Mouse (Mus musculus) c-Kit-positive CD71-positive TER-119-negative erythroid progenitor cells, embryonic 14.5 days (primary cell): ENCODE results near the gene Erc2.

Experiments
- DNase-seq: peaks from one replicate; pipeline ENCODE4 v3.0.0-alpha.2; 2013; ENCODE audit warnings: low read depth

The Erc2 gene

DNA sequence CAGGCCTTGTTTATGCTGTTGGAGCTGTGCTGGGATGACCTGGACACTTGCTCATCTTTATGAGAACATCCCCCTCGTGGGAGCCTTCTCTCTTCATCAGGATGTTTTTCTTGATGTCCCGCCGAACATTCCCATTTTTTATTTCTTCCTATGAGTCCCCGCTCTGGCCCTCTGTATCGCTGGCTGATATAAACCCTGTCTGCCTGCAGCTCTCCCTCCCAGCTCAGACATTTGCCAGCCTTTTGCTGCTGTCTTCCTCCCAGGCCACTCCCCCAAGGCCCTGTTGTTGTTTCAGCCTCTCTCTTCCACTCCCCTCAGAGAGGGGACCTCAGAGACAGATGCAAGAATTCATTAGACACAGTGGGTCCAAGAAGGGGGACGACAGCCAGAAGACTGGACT, 823.5 kb downstream of the Erc2 start:
- DNase-seq = no peak

DNA sequence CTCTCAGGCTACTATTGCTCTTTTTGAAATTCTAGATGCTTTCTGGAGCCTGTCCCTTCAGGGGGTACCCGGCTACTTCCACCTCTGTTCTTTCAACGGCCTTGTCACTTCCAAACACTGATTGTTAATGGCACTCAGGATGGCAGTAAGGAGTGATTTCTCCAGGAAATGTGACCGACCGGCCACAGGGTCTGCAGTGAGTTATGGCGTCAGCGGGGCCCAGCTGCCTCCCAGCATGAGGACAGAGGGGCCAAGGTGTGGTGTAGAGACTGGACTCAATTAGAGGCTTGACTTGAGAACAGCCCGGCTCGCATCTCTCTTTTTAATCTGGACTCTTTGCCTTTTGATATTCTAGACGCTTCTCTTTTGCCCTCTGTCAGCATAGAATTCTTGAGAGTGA, 829.5 kb downstream of the Erc2 start:
- DNase-seq = no peak

DNA sequence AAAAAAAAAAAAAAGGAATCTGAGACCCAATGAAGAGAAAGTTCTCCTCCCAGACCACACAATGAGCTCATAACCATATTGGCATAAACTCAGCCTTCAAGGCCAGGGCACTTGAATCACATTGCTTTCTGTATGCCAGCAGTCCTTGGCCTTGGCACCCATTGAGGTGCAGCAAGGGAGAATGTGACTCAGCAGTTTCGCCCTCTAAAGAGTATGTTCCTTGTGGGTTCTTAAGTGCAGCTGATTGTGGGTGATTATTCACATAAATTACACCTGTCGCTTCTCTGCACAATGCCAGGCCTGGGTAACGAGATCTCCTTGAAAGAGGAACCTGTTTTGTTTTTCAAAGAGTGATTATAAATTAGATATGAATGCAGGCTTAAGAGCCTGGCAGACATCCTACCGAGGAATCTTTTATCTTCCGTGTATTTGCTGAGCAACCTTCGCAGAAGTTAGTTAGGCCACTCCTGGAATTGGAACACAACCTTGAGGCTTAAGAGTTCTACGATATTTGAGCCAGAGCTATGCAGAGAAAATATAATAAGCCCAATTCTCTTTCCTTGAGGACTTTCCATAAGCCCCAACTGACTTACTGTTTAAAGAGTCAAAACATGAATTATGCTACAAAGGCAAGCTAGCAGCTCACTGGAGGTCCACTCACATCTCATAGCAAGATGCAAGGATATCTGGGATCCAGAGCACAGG, 834.3 kb downstream of the Erc2 start:
- DNase-seq = no peak

DNA sequence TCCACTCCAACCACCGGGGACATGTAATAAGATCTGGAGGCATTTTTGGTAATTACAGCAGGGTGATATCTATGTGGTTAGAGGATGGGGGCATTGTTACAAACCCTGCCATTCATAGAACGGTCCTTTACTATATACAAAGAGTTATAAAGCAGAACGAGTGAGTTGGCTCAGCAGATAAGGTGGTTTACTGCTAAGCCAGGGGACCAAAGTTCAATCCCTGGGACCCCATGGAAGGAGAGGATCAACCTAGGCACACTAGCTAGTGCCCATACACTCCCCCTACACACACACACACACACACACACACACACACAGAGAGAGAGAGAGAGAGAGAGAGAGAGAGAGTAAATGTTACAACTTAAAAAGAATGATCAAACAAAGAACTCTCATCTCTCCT, 835.2 kb downstream of the Erc2 start:
- DNase-seq = no peak

DNA sequence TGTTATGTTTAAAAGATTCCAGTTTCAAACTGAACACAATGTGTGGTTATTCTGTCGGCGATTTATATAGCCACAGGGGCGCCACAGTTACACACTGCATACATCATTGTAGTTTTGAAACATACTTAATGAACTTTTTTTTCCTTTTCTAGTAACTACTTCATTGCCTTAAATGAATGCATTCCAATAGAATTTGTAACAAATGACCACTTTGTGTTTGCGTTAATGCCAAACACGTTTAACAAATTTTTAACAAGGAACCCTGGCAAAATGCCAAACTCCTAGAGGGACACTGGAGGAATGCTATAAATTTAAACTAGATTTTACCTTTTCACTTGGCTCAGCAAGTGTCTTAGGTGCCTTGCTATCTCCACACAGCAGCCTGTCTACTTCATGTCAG, 845.7 kb downstream of the Erc2 start:
- DNase-seq = no peak

DNA sequence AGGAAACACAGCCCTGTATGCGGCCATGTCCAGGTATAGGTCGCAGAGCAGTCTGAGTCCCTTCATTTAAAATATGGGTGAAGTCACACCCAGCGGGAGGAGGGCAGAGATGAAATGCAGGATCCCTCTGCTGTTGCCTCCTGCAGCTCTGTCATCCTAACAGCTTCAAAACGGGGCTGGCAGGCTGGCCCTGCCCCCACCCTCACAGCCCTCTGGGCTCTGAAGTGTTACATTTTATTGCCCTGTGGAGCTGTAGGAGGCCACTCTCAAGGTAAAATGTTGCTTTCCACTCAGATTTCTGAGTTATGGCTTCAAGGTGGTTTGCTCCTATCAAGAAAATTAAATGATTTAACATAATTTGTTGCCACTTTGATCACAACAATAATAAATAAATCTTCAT, 847.5 kb downstream of the Erc2 start:
- DNase-seq = no peak

DNA sequence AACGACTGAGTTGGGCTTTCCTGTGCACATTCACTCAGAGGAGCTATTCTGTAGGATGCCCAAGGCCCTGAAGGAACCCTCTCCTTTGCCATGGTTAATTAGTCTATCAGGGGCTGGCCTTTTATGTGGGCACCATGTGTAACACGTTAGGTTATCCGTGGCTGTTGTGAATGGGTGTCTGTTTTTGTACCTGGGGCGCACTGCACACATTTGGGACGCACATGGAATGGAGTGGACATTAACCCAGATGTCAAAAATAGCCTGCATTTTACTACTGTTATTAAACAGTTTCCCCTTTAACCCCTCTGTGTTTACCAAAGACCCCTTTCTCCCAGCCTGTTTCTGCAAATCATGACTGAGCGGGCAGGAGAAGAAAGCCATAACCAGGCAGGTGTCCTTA, 848.0 kb downstream of the Erc2 start:
- no peak for DNase-seq

DNA sequence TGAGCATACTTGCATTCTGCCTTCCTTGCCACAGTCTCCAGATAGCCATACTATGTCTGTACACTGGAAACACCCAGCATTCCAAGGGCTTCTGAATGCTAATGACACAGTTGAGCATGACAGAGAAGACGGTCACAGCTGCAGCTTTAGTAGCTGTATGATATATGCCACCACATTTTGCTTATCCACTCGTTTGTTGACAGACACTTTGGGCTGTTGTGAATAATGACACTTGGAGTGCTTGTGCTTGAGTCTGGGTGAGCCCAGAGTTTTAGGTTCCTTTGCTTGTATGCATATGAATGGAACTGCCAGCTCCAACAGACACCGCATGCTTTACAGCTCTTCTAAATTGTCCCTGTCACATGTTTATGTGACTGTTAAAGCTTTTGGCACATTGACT, 852.8 kb downstream of the Erc2 start:
- DNase-seq = no peak

DNA sequence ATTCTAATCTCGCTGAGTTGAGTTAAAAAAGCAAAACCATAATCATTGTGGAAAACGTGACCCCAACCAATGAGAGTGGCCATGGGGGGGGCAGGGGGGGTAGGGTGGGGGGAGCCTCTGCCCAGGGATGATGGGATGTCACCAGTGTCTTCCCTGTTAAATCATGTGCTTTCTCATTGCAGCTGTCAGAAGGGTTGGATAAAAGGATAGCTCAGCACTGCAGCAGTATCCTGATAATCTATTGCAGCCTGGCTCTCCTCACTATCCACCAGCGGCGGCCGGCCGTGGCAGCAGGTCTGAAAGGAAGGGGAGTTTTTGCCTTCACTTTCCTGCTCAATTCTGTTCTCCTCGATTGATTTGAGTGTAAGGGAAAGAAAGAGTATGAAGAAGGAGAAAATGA, 853.2 kb downstream of the Erc2 start:
- DNase-seq = no peak

DNA sequence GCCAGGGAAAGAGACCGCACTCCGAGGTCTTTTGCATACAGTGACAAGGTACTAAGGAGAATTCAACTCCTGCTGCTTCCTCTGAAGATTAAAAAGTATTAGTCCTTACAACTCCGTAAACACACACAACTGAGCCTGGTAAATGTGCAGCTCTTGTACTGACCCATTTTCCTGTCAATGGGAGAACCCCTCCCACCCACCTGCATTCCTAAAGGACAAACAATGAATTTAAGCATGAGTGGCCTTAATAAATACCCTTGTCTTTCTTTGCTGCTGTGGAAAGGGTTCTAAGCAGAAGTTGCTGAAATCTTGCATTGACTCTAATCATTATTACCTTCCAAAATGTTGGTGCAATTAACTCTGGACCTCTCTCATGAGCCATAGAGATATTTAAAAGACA, 854.5 kb downstream of the Erc2 start:
- no peak for DNase-seq

DNA sequence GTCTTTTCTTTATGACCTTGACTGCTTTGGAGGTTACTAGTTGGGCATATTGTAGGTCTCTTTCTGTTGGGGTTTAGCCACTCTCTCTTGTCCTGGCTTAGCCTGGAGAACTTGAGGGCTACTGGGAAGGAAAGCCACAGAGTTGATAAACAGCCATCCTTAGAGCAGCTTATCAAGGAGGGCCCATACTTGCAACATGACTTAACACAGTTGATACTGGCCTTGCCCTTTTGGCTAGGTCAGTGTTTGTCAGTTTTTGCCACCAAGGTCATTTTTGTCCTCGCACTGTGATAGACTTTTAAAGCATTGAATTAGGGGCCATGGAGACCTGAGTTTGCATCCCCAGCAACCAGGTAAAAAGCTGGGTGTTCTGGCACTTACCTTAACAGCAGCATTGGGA, 858.6 kb downstream of the Erc2 start:
- DNase-seq = no peak

DNA sequence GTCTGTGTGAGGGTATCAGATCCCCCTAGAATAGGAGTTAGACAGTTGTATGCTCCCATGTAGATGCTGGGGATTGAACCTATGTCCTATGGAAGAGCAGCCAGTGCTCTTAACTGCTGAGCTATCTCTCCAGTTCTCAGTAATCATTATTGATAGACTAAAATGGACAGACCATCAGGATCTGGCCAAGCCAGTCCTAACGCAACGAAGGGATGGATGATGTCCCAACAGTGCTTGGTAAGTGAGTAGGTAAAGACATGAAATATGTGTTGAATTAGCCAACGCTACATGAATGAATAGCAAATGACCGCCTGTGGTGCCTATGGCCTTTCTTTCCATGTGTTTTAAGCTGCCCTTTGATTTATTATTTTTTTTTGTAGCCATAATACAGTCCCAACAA, 871.6 kb downstream of the Erc2 start:
- no peak for DNase-seq

DNA sequence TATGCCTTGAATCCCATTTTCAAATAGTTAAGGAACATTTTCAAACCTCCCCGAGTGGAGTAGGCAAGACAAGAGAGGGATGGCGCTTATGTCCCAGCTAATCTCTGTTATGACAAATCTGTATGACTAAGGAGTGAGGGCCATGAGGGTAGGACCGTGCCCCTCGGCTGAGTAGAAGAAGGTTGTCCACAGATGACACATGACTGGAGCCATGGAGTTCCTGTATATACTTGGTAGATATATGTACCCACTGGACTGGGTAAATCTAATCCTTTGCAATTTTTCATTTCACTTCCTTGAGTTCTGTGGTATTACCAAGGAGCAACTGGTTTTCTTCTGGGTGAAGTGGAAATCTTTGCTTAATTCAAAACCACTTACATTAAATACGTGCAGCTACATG, 872.0 kb downstream of the Erc2 start:
- DNase-seq = no peak

DNA sequence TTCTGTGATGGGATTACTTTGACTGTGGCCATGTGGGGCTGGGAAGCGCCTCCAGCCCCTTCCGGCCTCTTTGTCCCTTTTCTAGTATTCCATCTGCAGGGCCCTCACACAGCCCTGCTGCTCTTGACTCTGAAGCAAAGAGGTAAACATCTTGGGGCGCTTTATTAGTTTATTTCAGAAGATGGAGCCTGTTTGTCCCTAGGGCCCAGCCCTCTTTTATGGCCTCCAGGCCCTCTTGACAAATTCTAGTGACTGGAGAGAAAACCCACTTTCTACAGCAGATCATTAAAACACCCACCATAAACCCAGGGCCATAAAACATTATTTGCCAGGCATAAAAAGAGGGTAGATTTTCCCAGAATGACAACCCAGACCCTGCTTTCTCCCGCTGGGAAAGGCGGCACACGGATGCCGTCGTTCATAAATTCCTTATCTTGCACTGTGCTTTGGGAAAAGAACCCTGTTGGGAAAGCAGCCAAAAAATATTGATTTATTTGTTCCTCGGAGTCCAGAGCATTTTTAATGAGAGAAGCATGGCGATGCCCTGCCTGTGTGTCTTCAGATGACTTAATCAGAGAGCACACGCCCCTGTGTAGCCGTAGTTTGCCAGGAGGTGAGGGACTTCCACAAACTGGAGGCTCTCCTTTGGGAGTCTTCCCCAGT, 879.1 kb downstream of the Erc2 start:
- DNase-seq = no peak

DNA sequence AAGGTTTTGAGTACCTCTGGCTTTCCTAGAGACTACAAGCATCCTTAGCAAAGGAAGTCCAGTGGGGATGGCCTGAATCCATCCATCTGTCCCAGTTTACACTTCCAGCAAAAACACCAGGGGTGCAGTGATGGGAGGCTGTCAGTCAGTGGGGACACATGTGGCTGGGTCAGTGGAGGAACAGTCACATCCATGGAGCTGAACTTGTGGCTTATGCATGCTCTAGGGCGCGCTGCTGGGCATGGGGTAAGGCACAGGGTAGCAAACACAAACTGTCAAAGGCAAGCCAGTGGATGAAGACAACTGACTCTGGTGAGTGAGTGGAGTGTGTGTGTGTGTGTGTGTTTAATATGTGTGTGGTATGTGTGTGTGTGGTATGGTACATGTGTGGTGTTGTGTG, 881.0 kb downstream of the Erc2 start:
- no peak for DNase-seq

DNA sequence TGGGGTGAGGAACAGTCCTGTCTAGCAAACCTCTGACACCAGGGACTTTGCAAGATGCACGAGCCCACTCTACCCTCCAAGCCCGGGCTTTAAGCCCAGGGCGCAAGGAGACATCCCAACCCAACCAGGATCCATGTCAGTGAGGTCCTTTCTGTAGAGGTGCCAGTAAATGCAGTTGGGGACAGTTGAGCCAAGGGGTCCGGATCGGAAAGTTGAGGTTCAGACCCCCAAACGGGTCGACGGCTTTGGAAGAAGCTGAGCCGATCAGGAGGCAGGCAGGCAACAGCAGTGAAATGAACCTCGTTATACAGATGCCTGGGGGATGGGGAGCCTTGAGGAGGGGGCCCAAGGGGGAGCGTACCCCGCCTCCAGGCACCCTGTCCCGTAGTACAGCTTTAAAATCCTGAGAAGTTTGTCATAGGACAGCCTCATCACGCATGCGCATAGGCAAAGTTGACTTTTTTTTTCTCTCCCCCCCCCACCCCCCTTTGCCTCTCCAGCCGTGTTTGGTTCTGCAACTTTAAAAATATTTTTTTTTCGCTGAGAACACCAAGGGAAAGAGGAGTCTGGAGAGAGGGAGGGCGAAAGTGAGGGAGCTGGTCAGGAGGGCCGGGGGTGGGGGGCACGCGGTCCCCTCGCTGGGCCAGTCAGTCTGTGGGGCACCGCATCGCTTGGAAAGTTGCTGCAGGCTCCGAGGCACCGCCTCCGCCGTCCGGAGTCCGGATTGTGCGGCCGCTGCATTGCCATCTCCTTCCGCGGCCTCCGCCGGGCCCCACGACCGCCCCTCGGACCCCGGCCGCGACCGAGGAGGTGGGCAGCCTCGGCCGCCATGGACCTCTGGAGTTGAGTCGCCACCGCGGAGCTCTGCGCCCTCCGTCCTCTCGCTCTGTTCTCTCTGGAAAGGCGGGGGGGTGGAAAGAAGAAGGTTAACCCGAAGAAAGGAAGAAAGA, 882.1 kb downstream of the Erc2 start, which contains the start of gene Wnt5a:
TSS of gene Wnt5a (plus strand) at position 650 of the 950 bp plus-strand sequence.
- no peak for DNase-seq

DNA sequence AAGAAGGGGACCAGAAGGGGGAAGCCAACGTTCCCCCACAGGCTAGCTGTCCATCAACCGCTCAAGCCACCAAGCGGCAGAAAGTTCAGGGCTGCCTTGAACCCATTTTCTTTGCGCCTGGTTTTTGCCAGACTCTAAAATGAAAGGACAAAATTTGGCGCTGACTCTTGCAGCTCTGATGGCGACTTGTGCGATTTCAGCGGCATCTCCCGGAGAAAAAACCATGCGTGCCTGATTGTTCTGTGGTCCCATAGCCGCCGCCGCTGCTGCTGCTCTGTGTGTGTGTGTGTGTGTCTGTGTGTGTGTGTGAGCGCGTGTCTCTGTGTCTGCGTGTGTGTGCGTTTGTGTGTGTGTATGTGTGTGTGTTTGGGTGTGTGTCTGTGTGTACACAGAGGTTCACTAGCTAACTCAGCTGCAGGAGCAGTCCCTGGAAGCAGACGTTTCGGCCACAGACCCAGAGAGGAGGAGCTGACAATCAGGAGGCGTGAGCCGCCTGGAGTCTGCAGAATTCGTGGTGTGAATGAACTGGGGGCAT, 882.9 kb downstream of the Erc2 start:
- DNase-seq = no peak

DNA sequence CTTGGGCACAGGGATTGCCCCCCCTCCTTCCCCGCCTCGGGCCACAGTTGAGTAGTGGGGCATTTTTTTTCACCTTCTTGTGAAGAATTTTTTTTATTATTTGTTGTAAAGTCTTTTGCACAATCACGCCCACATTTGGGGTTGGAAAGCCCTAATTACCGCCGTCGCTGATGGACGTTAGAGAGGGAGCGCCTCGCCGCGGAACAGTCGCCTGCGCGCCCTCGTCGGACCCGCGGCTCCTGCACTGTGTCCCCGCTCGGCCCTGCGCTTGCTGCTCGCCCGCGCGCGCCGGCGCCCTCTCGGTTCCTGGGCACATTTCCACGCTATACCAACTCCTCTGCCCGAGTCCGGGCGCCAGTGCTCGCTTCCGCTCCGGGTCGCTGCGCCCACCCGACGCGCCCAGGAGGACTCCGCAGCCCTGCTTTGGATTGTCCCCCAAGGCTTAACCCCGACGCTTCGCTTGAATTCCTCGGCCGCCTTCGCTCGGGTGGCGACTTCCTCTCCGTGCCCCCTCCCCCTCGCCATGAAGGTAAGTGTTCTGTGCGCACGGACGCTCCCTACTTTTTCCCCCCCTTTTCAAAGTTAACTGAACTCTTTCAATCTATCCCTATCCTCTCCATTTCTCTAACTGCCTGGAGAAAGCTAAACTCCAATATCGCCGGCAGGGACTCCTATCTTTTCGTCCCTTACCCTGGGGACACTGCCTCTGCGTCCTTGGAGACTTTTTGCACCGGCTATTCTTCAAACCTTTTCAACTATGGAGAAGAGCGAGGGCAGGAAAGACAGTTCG, 883.6 kb downstream of the Erc2 start:
- no peak for DNase-seq

DNA sequence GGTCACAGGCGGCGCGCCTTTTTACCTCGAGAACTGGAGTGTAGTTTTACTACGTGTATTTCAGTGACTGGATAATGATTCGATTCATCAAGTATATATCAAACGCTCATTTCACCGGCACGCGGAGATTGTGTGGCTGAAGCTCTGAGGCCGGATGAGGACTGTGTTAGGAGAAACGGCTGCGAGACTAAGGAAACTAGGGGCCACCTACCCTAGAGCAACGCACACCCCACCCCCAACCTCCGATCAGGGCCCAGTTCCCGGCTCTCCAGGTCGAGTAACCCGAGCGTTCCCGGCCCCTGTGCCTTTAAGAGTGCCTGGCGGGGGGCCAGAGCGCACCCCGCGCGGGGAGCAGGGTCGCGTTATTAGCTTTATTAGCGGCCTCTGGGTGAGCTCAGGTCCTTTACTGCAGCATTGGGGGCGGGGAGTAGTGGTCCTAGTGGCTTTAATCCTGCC, 884.2 kb downstream of the Erc2 start:
- DNase-seq = no peak

DNA sequence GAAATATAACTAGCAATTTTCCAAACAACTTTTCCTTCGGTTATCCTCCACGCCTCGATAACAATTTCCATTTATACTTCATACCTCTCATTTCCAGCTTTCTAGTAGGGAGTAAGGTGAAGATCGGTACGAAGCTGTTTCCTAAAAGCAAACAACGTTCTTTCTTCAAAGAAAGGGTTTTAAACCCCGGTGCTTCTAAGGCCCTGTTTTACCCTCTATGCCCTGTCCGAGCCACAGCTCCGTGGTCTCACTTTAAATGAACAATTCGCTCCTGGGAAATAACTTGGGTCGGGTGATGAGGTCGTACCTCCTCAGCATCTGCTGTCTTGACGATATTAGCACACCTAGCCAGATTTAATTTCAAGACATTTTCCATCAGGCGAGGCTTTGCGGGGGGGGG, 884.8 kb downstream of the Erc2 start:
- no peak for DNase-seq

DNA sequence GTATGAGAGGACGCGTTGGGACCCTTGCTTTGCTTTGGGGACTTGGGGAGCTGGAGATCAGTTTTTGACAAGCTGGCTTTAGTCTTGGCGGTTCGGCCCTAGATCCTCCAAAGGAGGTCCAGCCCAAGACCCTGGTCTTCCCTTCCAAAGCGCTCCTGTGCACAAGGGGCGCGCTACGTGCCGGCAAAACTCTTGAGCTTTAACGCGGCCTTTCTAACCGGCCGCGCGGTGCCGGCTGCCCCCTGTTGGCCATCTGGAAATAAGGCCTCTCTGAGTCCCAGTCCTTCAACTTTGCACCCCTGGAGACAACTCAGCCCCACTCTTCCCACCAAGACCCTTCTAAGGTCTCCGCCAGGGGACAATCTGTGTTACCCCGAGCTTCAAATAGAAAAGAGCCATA, 885.2 kb downstream of the Erc2 start:
- no peak for DNase-seq
